Mouse (Mus musculus) CD4-positive, CD25-positive, alpha-beta regulatory T cell, adult 2 months (primary cell): ENCODE data around the gene Cntnap1.
"Not testable (repeated sequence)": the region's sequence is repeated elsewhere in the genome, so short reads cannot be mapped to it uniquely, and the experiment has no call there.

Experiments used
- DNase-seq: peaks from one replicate; pipeline ENCODE4 v3.0.0-alpha.2; 2012; ENCODE audit warnings: low read depth, low spot score

The Cntnap1 gene

GRCm38 (mm10) chr11:101170354-101170810 is at the start of gene Cntnap1:
Gene Cntnap1, plus strand, starts transcription at chr11:101170523.
- DNase-seq = no peak

- DNase-seq = no peak
Observed at GRCm38 (mm10) chr11:101120545-101121188, 49.7 kb upstream of the Cntnap1 start.

- not testable (repeated sequence) for DNase-seq
Observed at GRCm38 (mm10) chr11:101124494-101124893, 45.8 kb upstream of the Cntnap1 start.

- DNase-seq = not testable (repeated sequence)
Observed at GRCm38 (mm10) chr11:101125008-101125407, 45.3 kb upstream of the Cntnap1 start.

- peak; percentile 36 for DNase-seq
Observed at GRCm38 (mm10) chr11:101127075-101127474, 43.2 kb upstream of the Cntnap1 start.

DNA sequence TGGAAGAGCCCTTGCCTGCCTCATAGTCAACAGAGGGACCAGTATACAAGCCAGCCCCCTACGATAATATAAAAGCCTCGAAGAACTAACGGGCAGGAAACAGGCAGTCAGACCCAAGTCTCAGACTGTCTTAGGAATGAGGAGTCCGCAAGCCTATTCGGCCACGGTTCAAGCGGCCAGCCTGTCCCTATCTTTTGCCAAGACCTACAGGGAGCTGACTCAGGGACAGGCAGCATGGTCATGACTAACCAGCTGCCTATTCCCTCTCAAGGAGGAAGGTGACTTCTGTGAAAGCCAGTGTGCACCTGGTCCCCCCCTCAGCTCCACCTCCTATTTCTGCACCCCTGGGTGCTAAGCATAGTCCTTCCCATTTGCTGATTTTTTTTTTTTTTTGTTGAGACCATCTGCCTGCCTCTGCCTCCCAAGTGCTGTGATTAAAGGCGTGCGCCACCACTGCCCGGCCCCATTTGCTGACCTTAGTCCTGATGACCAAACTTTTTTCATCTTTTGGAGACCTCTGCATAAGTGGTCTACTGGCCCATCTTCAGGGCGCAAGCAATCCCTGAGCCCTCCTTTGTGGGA is 41.2 kb upstream of the Cntnap1 start:
- DNase-seq = no peak

- DNase-seq = no peak
Observed at GRCm38 (mm10) chr11:101130056-101130756, 40.1 kb upstream of the Cntnap1 start.

- no peak for DNase-seq
Observed at GRCm38 (mm10) chr11:101131187-101131586, 39.1 kb upstream of the Cntnap1 start.

DNA sequence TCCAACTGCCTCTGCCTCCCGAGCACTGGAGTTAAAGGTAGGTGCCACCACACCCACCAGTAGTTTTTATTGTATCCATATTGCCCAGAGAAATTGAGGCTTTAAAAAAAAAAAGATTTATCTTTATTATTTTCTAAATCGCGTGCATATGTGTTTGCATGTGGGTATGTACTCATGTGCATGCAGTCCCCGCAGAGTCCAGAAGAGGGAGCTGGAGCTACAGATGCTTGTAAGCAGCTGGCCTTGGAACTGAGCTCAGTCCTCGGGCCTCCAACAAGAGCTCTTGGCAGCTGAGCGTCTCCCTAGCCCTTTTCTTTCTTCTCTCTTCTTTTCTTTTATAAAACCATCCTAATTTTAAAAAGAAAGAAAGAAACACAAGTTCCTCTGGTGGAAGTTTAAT is 38.6 kb upstream of the Cntnap1 start:
- DNase-seq = peak; percentile 51

DNA sequence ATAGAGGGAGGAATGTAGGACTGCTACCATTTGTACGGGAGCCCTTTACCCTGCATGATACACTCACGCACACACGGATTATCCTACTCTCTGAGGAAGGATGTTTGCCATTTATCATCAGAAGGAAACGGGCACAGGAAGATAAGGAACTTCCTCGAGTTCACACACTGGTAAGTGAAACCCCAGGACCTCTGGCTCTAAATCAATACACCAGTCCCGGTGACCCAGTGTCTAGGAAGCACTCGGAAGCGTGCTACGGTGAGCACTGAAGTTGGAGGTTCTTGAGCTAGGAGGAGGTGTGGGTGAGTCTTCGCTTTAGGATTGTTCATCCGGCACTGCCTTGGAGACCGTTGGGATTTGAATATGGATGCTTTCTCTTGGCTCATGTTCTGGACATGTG is 37.3 kb upstream of the Cntnap1 start:
- no peak for DNase-seq

- no peak for DNase-seq
Observed at GRCm38 (mm10) chr11:101134217-101134865, 36.0 kb upstream of the Cntnap1 start.

DNA sequence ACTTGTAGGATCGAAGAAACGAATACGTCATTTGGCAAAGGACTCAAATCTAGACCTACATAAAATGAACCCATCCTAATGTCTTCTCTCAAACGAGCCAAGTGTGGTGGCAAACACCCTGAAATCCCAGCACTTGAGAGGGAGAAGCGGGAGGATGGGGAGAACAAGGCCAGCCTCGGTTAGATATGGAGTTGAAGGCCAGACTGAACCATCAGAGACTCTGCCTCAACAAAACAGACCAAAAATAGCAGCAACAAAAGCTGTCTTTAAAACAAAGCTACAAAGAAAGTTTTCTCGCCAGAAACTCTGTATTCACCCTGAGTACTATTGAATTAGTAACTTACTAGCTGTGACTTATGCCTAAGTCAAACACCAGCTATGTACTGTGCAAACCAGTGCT is 33.3 kb upstream of the Cntnap1 start:
- DNase-seq = no peak

- DNase-seq = no peak
Observed at GRCm38 (mm10) chr11:101138536-101139181, 31.7 kb upstream of the Cntnap1 start.

GRCm38 (mm10) chr11:101140164-101140819 is 30.0 kb upstream of the Cntnap1 start:
- DNase-seq = no peak

- no peak for DNase-seq
Observed at GRCm38 (mm10) chr11:101141088-101141487, 29.2 kb upstream of the Cntnap1 start.

DNA sequence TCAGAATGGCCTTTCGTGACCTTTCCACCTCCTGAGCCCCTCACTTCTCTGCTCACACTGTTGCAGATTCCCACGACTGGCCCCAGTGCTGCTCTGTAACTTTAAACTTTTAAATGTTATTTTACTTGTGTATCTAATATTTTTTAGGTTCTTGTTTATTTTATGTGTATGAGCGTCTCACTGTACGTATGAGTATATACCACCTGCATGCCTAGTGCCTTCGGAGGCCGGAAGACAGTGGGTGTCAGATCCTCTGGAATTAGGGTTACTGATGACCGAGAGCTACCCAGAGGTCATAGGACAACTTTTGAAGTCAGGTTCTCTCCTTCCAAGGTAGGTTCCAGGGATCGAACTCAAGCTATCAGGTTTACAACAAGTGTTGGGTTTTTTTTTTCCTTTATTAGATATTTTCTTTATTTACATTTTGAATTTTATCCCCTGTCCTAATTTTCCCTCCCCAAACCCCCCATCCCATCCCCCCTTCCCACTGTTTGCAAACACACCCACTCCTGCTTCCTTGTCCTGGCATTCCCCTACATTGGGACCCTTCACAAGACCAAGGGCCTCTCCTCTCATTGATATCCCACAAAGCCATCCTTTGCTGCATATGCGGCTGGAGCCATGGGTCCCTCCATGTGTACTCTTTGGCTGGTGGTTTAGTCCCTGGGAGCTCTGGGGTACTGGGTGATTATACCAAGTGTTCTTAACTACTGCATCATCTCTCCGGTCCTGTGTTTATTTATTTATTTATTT is 27.9 kb upstream of the Cntnap1 start:
- DNase-seq = no peak

DNA sequence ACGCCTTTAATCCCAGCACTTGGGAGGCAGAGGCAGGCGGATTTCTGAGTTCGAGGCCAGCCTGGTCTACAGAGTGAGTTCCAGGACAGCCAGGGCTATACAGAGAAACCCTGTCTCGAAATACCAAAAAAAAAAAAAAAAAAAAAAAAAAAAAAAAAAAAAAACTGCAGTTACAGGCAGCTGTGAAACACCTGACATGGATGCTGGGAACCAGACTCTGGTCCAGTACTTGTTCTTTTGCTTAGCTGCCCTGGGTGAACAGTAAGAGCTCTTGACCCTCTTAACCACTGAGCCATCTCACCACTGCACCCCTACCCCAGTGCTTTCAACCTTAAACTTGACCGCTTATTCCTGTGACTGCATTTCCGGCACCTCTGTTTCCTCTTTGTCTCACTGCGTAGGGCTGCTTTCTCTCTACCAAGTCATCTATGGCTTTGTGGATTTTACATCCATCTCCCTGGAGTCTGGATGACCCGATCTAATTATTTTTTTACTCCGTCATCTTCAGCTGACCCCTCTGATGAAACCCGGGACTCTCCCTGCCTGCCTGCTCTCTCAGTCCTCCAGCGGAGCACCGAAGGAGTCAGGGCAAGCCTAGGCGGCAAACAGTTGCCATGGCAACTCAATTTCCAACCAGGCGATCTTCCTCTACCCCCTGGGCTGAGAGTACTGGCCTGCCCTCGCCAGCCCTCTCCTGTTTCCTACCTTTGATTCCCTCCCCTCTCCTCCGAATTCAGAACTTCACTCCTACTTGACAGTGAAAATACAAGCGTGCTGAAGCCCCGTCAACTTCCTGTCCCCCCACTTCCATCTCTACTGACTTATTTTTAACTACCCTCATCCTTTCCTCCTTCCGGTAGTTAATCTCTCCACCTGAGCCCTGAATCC is 26.7 kb upstream of the Cntnap1 start:
- peak; percentile 75 for DNase-seq

DNA sequence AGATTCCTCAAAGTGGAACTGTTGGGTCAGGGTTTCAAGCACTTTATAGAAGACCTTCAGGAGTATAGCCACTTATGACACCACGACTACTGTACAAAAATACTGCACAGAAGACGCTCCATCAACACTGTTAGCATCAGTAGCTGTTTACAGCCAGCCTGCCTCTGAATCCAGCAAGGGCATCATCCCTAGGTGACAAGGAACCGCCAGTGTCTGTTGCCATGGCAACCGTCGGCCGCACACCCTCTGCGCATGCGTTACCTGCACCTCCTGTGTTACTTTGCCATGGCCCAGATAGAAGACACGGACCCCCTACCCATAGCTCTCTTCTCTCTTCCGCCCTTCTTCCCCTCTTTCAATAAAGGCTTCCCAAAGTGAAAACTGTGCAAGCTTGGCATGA is 23.9 kb upstream of the Cntnap1 start:
- DNase-seq = peak; percentile 30

- no peak for DNase-seq
Observed at GRCm38 (mm10) chr11:101148751-101149150, 21.6 kb upstream of the Cntnap1 start.
